In genomic region chr8:71625088-71625487, GRCm38 (mm10) we compare ENCODE assay signal across 28 mouse cellular contexts. TPM values are rescaled to one million over a fixed set of nuclear protein-coding genes. Genes with fewer than 3 reads are reported as not detected.
DNase-seq lines count a peak whose midpoint lies in the region; ATAC-seq and TF ChIP-seq lines count a peak whose summit lies in the region.
"Had no signal": no experiment of that assay in that cellular context is flagged by ENCODE, and none has a peak within 500 bp of the region (broad histone marks: within the 10 kb centered on the region; RNA-seq: fewer than 3 reads in every experiment).

No protein-coding gene starts in this region.

- peaks cover 28% of the 10 kb centered on the region for H3K4me1 ChIP-seq in liver, postnatal 0 days (ENCODE audit: insufficient read depth)
- peaks cover 39 to 53% of the 10 kb centered on the region in 2 experiments for H3K4me1 ChIP-seq in CH12.LX (ENCODE audit: control insufficient read depth in 1 of 2, insufficient read depth in 2 of 2)

- no peak overlapping the region for H3K4me2 ChIP-seq in liver, postnatal 0 days (ENCODE audit: low read depth, low read length)
- no peak overlapping the region for H3K4me2 ChIP-seq in CH12.LX (ENCODE audit: insufficient read depth, low read depth, poor library complexity, severe bottlenecking)
- H3K4me2 ChIP-seq: kidney, embryonic 15.5 days; limb, embryonic 13.5 days; lung, embryonic 14.5 days; midbrain, embryonic 11.5 days; neural tube, embryonic 12.5 days had no signal

- TF ChIP-seq POLR2A in CH12.LX (IDR thresholded peaks at IDR 0.05; ENCODE audit: low read depth, low read length) = 0 out of 2 replicates have a peak, but pooled peaks have one; percentile 22

- H3K79me2 ChIP-seq in CH12.LX (replicated peaks; ENCODE audit: control insufficient read depth, extremely low read depth, insufficient read depth, poor library complexity, severe bottlenecking) = no peaks in the 10 kb centered on the region

- TF ChIP-seq CTCF in liver, postnatal 0 days (IDR thresholded peaks at IDR 0.05; ENCODE audit: low read depth) = no peak
- TF ChIP-seq CTCF in CH12.LX (conservative IDR thresholded peaks at IDR 0.05 in 1 of 2, IDR thresholded peaks at IDR 0.05 in 1 of 2; ENCODE audit: low read depth in 2 of 2, low read length in 2 of 2) = no peak

- H3K36me3 ChIP-seq in liver, postnatal 0 days (replicated peaks; ENCODE audit: insufficient read depth, low read length) = peaks cover 48% of the 10 kb centered on the region
- peaks cover 52 to 80% of the 10 kb centered on the region in 2 experiments for H3K36me3 ChIP-seq in CH12.LX (replicated peaks in 1 of 2; ENCODE audit: control insufficient read depth in 1 of 2, insufficient read depth in 1 of 2, low read length in 1 of 2)

- in situ Hi-C loops in CH12.LX (cut with MboI; ENCODE audit: low pct_ligation_motif_present, low pct_unique_long_range_greater_than_20kb, low sequenced_read_pairs) = no loop called here

- TF ChIP-seq EP300 in liver, postnatal 0 days (IDR thresholded peaks at IDR 0.05; ENCODE audit: low read depth) = no peak
- TF ChIP-seq EP300 in CH12.LX (IDR thresholded peaks at IDR 0.05; ENCODE audit: low read length) = peak; percentile 94

- 0 out of 2 replicates have a peak overlapping the region, but pooled peaks have one; percentile 39 for H3K27ac ChIP-seq in liver, postnatal 0 days (ENCODE audit: low read depth)
- H3K27ac ChIP-seq in CH12.LX (ENCODE audit: insufficient read depth, low read depth) = peak overlapping the region; percentile 72
- H3K27ac ChIP-seq: kidney, embryonic 15.5 days; limb, embryonic 13.5 days; liver, embryonic 14.5 days; neural tube, embryonic 12.5 days; stomach, postnatal 0 days had no signal

- H3K9me3 ChIP-seq in liver, postnatal 0 days (ENCODE audit: low read length) = peaks cover 17% of the 10 kb centered on the region
- H3K9me3 ChIP-seq in CH12.LX (replicated peaks; ENCODE audit: low read length) = peaks cover 48% of the 10 kb centered on the region

- no peak overlapping the region for H3K9ac ChIP-seq in liver, postnatal 0 days (replicated peaks)
- no peak overlapping the region for H3K9ac ChIP-seq in CH12.LX (ENCODE audit: insufficient read depth, low read depth)
- H3K9ac ChIP-seq: kidney, embryonic 15.5 days; limb, embryonic 13.5 days; liver, embryonic 14.5 days; lung, embryonic 14.5 days; neural tube, embryonic 12.5 days had no signal

- peaks cover 7% of the 10 kb centered on the region for H3K27me3 ChIP-seq in liver, postnatal 0 days (ENCODE audit: insufficient read depth, low read length)
- no peaks in the 10 kb centered on the region for H3K27me3 ChIP-seq in CH12.LX (replicated peaks)

- TF ChIP-seq RAD21 in CH12.LX (IDR thresholded peaks at IDR 0.05; ENCODE audit: low read depth, low read length) = no peak

- dilution Hi-C loops in CH12.LX (cut with MboI; ENCODE audit: extremely low pct_ligation_motif_present, extremely low pct_unique_long_range_greater_than_20kb, low sequenced_read_pairs) = no loop called here

- no peak for ATAC-seq in liver, postnatal 0 days
- peak; percentile 7; the same call in 1 of the 2 replicates for ATAC-seq in megakaryocyte progenitor cell, adult 5-6 weeks (replicated peaks; ENCODE audit: poor library complexity)
- ATAC-seq: forebrain, embryonic 16.5 days; hindbrain, embryonic 16.5 days; midbrain, embryonic 16.5 days had no signal

- 57% methylated on average over 1 of the region's 1 CpGs for WGBS in liver, postnatal 0 days (ENCODE audit: insufficient replicate concordance)

- DNase-seq in liver, postnatal 0 days = no peak
- DNase-seq in liver (no peak), A20 (ENCODE audit: low read depth, low spot score) (peak; percentile 85), CH12.LX (ENCODE audit: extremely low read depth) (peak; percentile 56)
- DNase-seq in frontal cortex, postnatal 10 days (ENCODE audit: low spot score in 2 of 2) = no peak
- no peak for DNase-seq in embryo, embryonic 10 days (ENCODE audit: low spot score)
- DNase-seq: adrenal gland, adult 8-10 months; cerebellum, adult 11 months; cerebellum, adult 9-11 months; heart, postnatal 14 days; kidney, adult 18-20 months; kidney, postnatal 25 days; lung, embryonic 14.5 days; retina, postnatal 1 day; thymus, adult 18-20 months; thymus, postnatal 25 days had no signal

- H3K4me3 ChIP-seq in liver, postnatal 0 days (ENCODE audit: low read depth, low read length) = no peak overlapping the region
- no peak overlapping the region for H3K4me3 ChIP-seq in CH12.LX (replicated peaks in 1 of 3; ENCODE audit: low read depth in 2 of 3, low read length in 2 of 3, poor library complexity in 1 of 3)
- H3K4me3 ChIP-seq: erythroblast, embryonic 14.5 days; kidney, embryonic 15.5 days; limb, embryonic 13.5 days; myocyte; neural tube, embryonic 12.5 days had no signal

TF ChIP-seq in CH12.LX, 34 proteins besides CTCF, POLR2A, EP300 and RAD21 (continues in another document):
- no peak for TF ChIP-seq MAFK (IDR thresholded peaks at IDR 0.05; ENCODE audit: insufficient replicate concordance, low read length)
- no peak for TF ChIP-seq GABPA (IDR thresholded peaks at IDR 0.05; ENCODE audit: insufficient replicate concordance, low read depth, low read length)
- TF ChIP-seq USF1 (IDR thresholded peaks at IDR 0.05; ENCODE audit: low read depth, low read length) = no peak
- 0 out of 2 replicates have a peak, but pooled peaks have one; percentile 46 for TF ChIP-seq CHD2 (IDR thresholded peaks at IDR 0.05; ENCODE audit: low read length)
- no peak for TF ChIP-seq SMC3 (IDR thresholded peaks at IDR 0.05; ENCODE audit: low read depth, low read length)
- peak; percentile 66 for TF ChIP-seq MEF2A (IDR thresholded peaks at IDR 0.05; ENCODE audit: borderline replicate concordance, low read depth, low read length)
- TF ChIP-seq SIN3A (IDR thresholded peaks at IDR 0.05; ENCODE audit: low read length) = no peak; the same call in 1 of the 2 replicates
- peak; percentile 64; the same call in 1 of the 2 replicates for TF ChIP-seq MAX (IDR thresholded peaks at IDR 0.05; ENCODE audit: low read length)
- no peak for TF ChIP-seq POLR2AphosphoS2 (IDR thresholded peaks at IDR 0.05; ENCODE audit: low read depth, low read length)
- no peak for TF ChIP-seq CHD1 (IDR thresholded peaks at IDR 0.05; ENCODE audit: low read depth, low read length)
- TF ChIP-seq MXI1 (IDR thresholded peaks at IDR 0.05; ENCODE audit: low read depth, low read length) = peak; percentile 57
- TF ChIP-seq RCOR1 (conservative IDR thresholded peaks at IDR 0.05; ENCODE audit: low read depth, low read length) = no peak
- TF ChIP-seq UBTF (IDR thresholded peaks at IDR 0.05; ENCODE audit: low read depth, low read length) = no peak
- 0 out of 2 replicates have a peak, but pooled peaks have one; percentile 30 for TF ChIP-seq MYC (IDR thresholded peaks at IDR 0.05; ENCODE audit: low read depth, low read length)
- no peak for TF ChIP-seq BHLHE40 (IDR thresholded peaks at IDR 0.05; ENCODE audit: low read depth, low read length)
- TF ChIP-seq TBP (conservative IDR thresholded peaks at IDR 0.05; ENCODE audit: low read depth, low read length) = no peak
- no peak for TF ChIP-seq E2F4 (IDR thresholded peaks at IDR 0.05; ENCODE audit: insufficient replicate concordance, low read depth, low read length)
- TF ChIP-seq NELFE (IDR thresholded peaks at IDR 0.05; ENCODE audit: low read depth, low read length) = no peak
- TF ChIP-seq JUN (IDR thresholded peaks at IDR 0.05; ENCODE audit: insufficient read depth, low read depth, low read length) = 0 out of 2 replicates have a peak, but pooled peaks have one; percentile 26
- no peak for TF ChIP-seq NRF1 (IDR thresholded peaks at IDR 0.05; ENCODE audit: low read depth, low read length)
- TF ChIP-seq KAT2A (IDR thresholded peaks at IDR 0.05; ENCODE audit: insufficient replicate concordance, low read length) = no peak
- no peak for TF ChIP-seq ZNF384 (IDR thresholded peaks at IDR 0.05; ENCODE audit: low read depth, low read length)
- TF ChIP-seq ZMIZ1 (IDR thresholded peaks at IDR 0.05; ENCODE audit: low read depth, low read length) = 0 out of 2 replicates have a peak, but pooled peaks have one; percentile 42

RNA-seq across cellular contexts. Expression of gene Colgalt1, which starts 14.3 kb away (rescaled TPM):
- polyA plus RNA-seq in liver, postnatal 0 days (2015; fragmentation: Nextera tagmentation; extraction: Ambion mirVana) = 25.0 and 25.7 TPM in 2 replicates
- total RNA-seq in CH12.LX (2012; rRNA removed) (85.3 and 92.0 TPM in 2 replicates), CH12.LX (2014; rRNA removed) (68.7 and 72.0 TPM in 2 replicates)
- polyA plus RNA-seq in CH12.LX (2012; ENCODE audit: insufficient read length, low read depth) = 72.0 and 73.7 TPM in 2 replicates
- 54.0 and 63.0 TPM in 2 replicates for total RNA-seq in megakaryocyte progenitor cell, adult 5-6 weeks (2015)
- total RNA-seq in megakaryocyte progenitor cell, adult 5-6 weeks (2017) = 62.0 and 67.2 TPM in 2 replicates

RNA-seq across cellular contexts. Expression of gene Fam129c, which starts 27.6 kb away (rescaled TPM):
- polyA plus RNA-seq in liver, postnatal 0 days (2015; fragmentation: Nextera tagmentation; extraction: Ambion mirVana) = 9.2 and 11.2 TPM in 2 replicates
- total RNA-seq in CH12.LX (2012; rRNA removed) (95.2 and 136 TPM in 2 replicates), CH12.LX (2014; rRNA removed) (86.3 and 89.2 TPM in 2 replicates)
- polyA plus RNA-seq in CH12.LX (2012; ENCODE audit: insufficient read length, low read depth) = 92.8 and 98.6 TPM in 2 replicates
- total RNA-seq in megakaryocyte progenitor cell, adult 5-6 weeks (2015) = 6.5 and 10.2 TPM in 2 replicates
- 1.00 and 5.3 TPM in 2 replicates for total RNA-seq in megakaryocyte progenitor cell, adult 5-6 weeks (2017)

RNA-seq across cellular contexts. Expression of gene Pgls, which starts 33.1 kb away (rescaled TPM):
- polyA plus RNA-seq in liver, postnatal 0 days (2015; fragmentation: Nextera tagmentation; extraction: Ambion mirVana) = 153 and 158 TPM in 2 replicates
- 183 and 215 TPM in 2 replicates for total RNA-seq in CH12.LX (2012; rRNA removed)
- total RNA-seq in CH12.LX (2014; rRNA removed) = 94.2 and 118 TPM in 2 replicates
- 72.5 and 74.9 TPM in 2 replicates for polyA plus RNA-seq in CH12.LX (2012; ENCODE audit: insufficient read length, low read depth)
- total RNA-seq in megakaryocyte progenitor cell, adult 5-6 weeks (2015) = 116 and 134 TPM in 2 replicates
- total RNA-seq in megakaryocyte progenitor cell, adult 5-6 weeks (2017) = 128 and 131 TPM in 2 replicates

RNA-seq across cellular contexts. Expression of gene Unc13a, which starts 46.5 kb away (rescaled TPM):
- polyA plus RNA-seq in liver, postnatal 0 days (2015; fragmentation: Nextera tagmentation; extraction: Ambion mirVana) = 0.25 and 0.36 TPM in 2 replicates
- total RNA-seq in CH12.LX (2012; rRNA removed) (1.0 and 1.7 TPM in 2 replicates), CH12.LX (2014; rRNA removed) (0.55 and 0.68 TPM in 2 replicates)
- 0.79 and 2.1 TPM in 2 replicates for polyA plus RNA-seq in CH12.LX (2012; ENCODE audit: insufficient read length, low read depth)
- 0.64 and 1.8 TPM in 2 replicates for total RNA-seq in megakaryocyte progenitor cell, adult 5-6 weeks (2015)
- total RNA-seq in megakaryocyte progenitor cell, adult 5-6 weeks (2017) = 0.79 and 0.98 TPM in 2 replicates

RNA-seq across cellular contexts. Expression of gene Jak3, which starts 51.0 kb away (rescaled TPM):
- 4.3 and 4.6 TPM in 2 replicates for polyA plus RNA-seq in liver, postnatal 0 days (2015; fragmentation: Nextera tagmentation; extraction: Ambion mirVana)
- total RNA-seq in CH12.LX (2012; rRNA removed) (39.2 and 47.1 TPM in 2 replicates), CH12.LX (2014; rRNA removed) (13.3 and 15.0 TPM in 2 replicates)
- 35.6 and 37.8 TPM in 2 replicates for polyA plus RNA-seq in CH12.LX (2012; ENCODE audit: insufficient read length, low read depth)
- 9.3 and 11.8 TPM in 2 replicates for total RNA-seq in megakaryocyte progenitor cell, adult 5-6 weeks (2015)
- 7.7 and 9.9 TPM in 2 replicates for total RNA-seq in megakaryocyte progenitor cell, adult 5-6 weeks (2017)

Comparison
In these comparisons a context has a peak if more than half of its experiments do, and no peak if none do; other contexts are left out.
1. DNase-seq: peak in A20 (single experiment) and CH12.LX (single experiment); none in liver, postnatal 0 days (single experiment), liver (single experiment), frontal cortex, postnatal 10 days (0 of 2) and embryo, embryonic 10 days (single experiment).
2. RNA of gene Fam129c, which starts 27.6 kb away (total RNA-seq): 86.3 to 136 TPM in CH12.LX; 1.00 to 10.2 TPM in megakaryocyte progenitor cell, adult 5-6 weeks; every median in the first group is over 4 times any median in the second.